Mouse (Mus musculus) forebrain, embryonic 15.5 days (tissue): ENCODE data around the gene Hsd17b11. TPM values are rescaled to one million over a fixed set of nuclear protein-coding genes. Genes with fewer than 3 reads are reported as not detected.

Source experiments
- ATAC-seq: fragments of 200-750 bp; cut with Nextera tagmentation; replicated peaks from 2 replicates; pipeline ENCODE4 v1.8.0; 2017; ENCODE audit warnings: mild to moderate bottlenecking, moderate TSS enrichment, moderate library complexity
- H3K27ac ChIP-seq: fragments of 300-500 bp; sonication (generic); replicated peaks from 2 replicates; pipeline ENCODE4 v1.5.1; 2015; ENCODE audit warnings: mild to moderate bottlenecking, inconsistent platforms
- H3K27me3 ChIP-seq: fragments of 300-500 bp; sonication (generic); 2 replicates; pipeline ENCODE4 v1.6.1; 2015; ENCODE audit warnings: inconsistent platforms
- H3K36me3 ChIP-seq: fragments of 300-500 bp; sonication (generic); 2 replicates; pipeline ENCODE4 v1.6.1; 2015; ENCODE audit warnings: mild to moderate bottlenecking, inconsistent platforms
- H3K4me1 ChIP-seq: fragments of 300-500 bp; sonication (generic); 2 replicates; pipeline ENCODE4 v1.6.1; 2015; ENCODE audit warnings: inconsistent platforms
- H3K4me2 ChIP-seq: fragments of 300-500 bp; sonication (generic); replicated peaks from 2 replicates; pipeline ENCODE4 v1.6.1; 2015; ENCODE audit warnings: mild to moderate bottlenecking, inconsistent platforms
- H3K4me3 ChIP-seq: fragments of 300-500 bp; sonication (generic); 2 replicates; pipeline ENCODE4 v1.5.1; 2015; ENCODE audit warnings: mild to moderate bottlenecking, inconsistent platforms
- H3K9ac ChIP-seq: fragments of 300-500 bp; sonication (generic); replicated peaks from 2 replicates; pipeline ENCODE4 v1.6.1; 2015; ENCODE audit warnings: mild to moderate bottlenecking, inconsistent platforms
- H3K9me3 ChIP-seq: fragments of 300-500 bp; sonication (generic); 2 replicates; pipeline ENCODE4 v1.6.1; 2016; ENCODE audit warnings: inconsistent platforms
- WGBS: fragments of 180-500 bp; shearing (Covaris S2); methylation state at CpG from one replicate; pipeline ENCODE4 v1.1.7; 2015; ENCODE audit warnings: mixed read lengths; 5-methylcytosine and 5-hydroxymethylcytosine counted together
- polyA plus RNA-seq: library from polyadenylated mRNA; unstranded; fragments of >200 nt; fragmentation: Nextera tagmentation; extraction: Ambion mirVana; gene quantifications from 2 replicates; pipeline ENCODE4 v1.2.1, GENCODE M21; 2015

The Hsd17b11 gene
- 1.1 and 1.8 TPM in 2 replicates for polyA plus RNA-seq

- peaks cover 7% of the 10 kb centered on the region; the same call in 1 of the 2 replicates for H3K4me1 ChIP-seq
- peak within 1 kb of the TSS; percentile 9; the same call in 1 of the 2 replicates for H3K27ac ChIP-seq
- no peaks in the 10 kb centered on the region for H3K36me3 ChIP-seq
- H3K27me3 ChIP-seq, result peaks cover 9% of the 10 kb centered on the region; the same call in 1 of the 2 replicates
- peak within 1 kb of the TSS; percentile 75 for H3K4me2 ChIP-seq
- peak within 1 kb of the TSS; percentile 62 for H3K9ac ChIP-seq
- H3K4me3 ChIP-seq, result peak within 1 kb of the TSS; percentile 51
- H3K9me3 ChIP-seq, result no peaks in the 10 kb centered on the region
- peak; percentile 83 for ATAC-seq
- 1% methylated on average over 31 of the region's 31 CpGs for WGBS
These were observed at the start of gene Hsd17b11 for GRCm38 (mm10) chr5:104021597-104022378. Gene Hsd17b11 (minus strand): TSS chr5:104021919.

- Histone ChIP-seq H3K27ac (peak overlapping the region; percentile 27; the same call in 1 of the 2 replicates), H3K9me3 (no peaks in the 10 kb centered on the region), H3K4me2 (no peak overlapping the region), H3K27me3 (no peaks in the 10 kb centered on the region), H3K36me3 (no peaks in the 10 kb centered on the region), H3K9ac (no peak overlapping the region), H3K4me3 (no peak overlapping the region), H3K4me1 (0 out of 2 replicates have a peak, but pooled peaks cover 4% of the 10 kb centered on the region)
- WGBS, result 67% methylated on average over 4 of the region's 4 CpGs
- no peak for ATAC-seq
These were observed 49.3 kb upstream of the Hsd17b11 start for GRCm38 (mm10) chr5:104071048-104071447.

- Histone ChIP-seq H3K27ac (no peak overlapping the region), H3K27me3 (no peaks in the 10 kb centered on the region), H3K4me2 (no peak overlapping the region), H3K9ac (no peak overlapping the region), H3K9me3 (no peaks in the 10 kb centered on the region), H3K4me1 (0 out of 2 replicates have a peak, but pooled peaks cover 4% of the 10 kb centered on the region), H3K4me3 (no peak overlapping the region), H3K36me3 (peaks cover 6% of the 10 kb centered on the region)
- 89% methylated on average over 7 of the region's 7 CpGs for WGBS
- no peak for ATAC-seq
These were observed 47.0 kb upstream of the Hsd17b11 start for GRCm38 (mm10) chr5:104068751-104069150.

GRCm38 (mm10) chr5:104062773-104063551 lies 41.2 kb upstream of the Hsd17b11 start:
- H3K27ac ChIP-seq, result no peak overlapping the region
- 86% methylated on average over 11 of the region's 11 CpGs for WGBS
- no peaks in the 10 kb centered on the region for H3K9me3 ChIP-seq
- H3K4me2 ChIP-seq, result no peak overlapping the region
- no peaks in the 10 kb centered on the region for H3K4me1 ChIP-seq
- no peak for ATAC-seq
- no peak overlapping the region for H3K4me3 ChIP-seq
- no peaks in the 10 kb centered on the region for H3K27me3 ChIP-seq
- H3K36me3 ChIP-seq, result peaks cover 23% of the 10 kb centered on the region
- H3K9ac ChIP-seq, result no peak overlapping the region

- 76% methylated on average over 13 of the region's 13 CpGs for WGBS
- peaks cover 23% of the 10 kb centered on the region for H3K36me3 ChIP-seq
- no peak overlapping the region for H3K4me3 ChIP-seq
- H3K27ac ChIP-seq, result no peak overlapping the region
- no peak overlapping the region for H3K9ac ChIP-seq
- ATAC-seq, result no peak
- no peak overlapping the region for H3K4me2 ChIP-seq
- no peaks in the 10 kb centered on the region for H3K27me3 ChIP-seq
- H3K9me3 ChIP-seq, result no peaks in the 10 kb centered on the region
- H3K4me1 ChIP-seq, result no peaks in the 10 kb centered on the region
These were observed 40.4 kb upstream of the Hsd17b11 start for GRCm38 (mm10) chr5:104061936-104062772.

GRCm38 (mm10) chr5:104060429-104060828 lies 38.7 kb upstream of the Hsd17b11 start:
- ATAC-seq, result no peak

GRCm38 (mm10) chr5:104059628-104060027 lies 37.9 kb upstream of the Hsd17b11 start:
- WGBS, result 76% methylated on average over 9 of the region's 9 CpGs
- H3K4me2 ChIP-seq, result no peak overlapping the region
- H3K4me1 ChIP-seq, result no peaks in the 10 kb centered on the region
- H3K27ac ChIP-seq, result no peak overlapping the region
- peaks cover 18% of the 10 kb centered on the region for H3K36me3 ChIP-seq
- no peak overlapping the region for H3K9ac ChIP-seq
- no peak overlapping the region for H3K4me3 ChIP-seq
- no peaks in the 10 kb centered on the region for H3K9me3 ChIP-seq
- ATAC-seq, result no peak
- no peaks in the 10 kb centered on the region for H3K27me3 ChIP-seq

More at GRCm38 (mm10) chr5:104060429-104060828, 38.7 kb upstream of the Hsd17b11 start:
- no peaks in the 10 kb centered on the region for H3K4me1 ChIP-seq
- H3K9me3 ChIP-seq, result no peaks in the 10 kb centered on the region
- peaks cover 23% of the 10 kb centered on the region for H3K36me3 ChIP-seq
- H3K4me2 ChIP-seq, result no peak overlapping the region
- H3K9ac ChIP-seq, result no peak overlapping the region
- 73% methylated on average over 5 of the region's 5 CpGs for WGBS
- no peak overlapping the region for H3K27ac ChIP-seq
- no peak overlapping the region for H3K4me3 ChIP-seq
- no peaks in the 10 kb centered on the region for H3K27me3 ChIP-seq

- WGBS, result 68% methylated on average over 15 of the region's 15 CpGs
- no peak overlapping the region for H3K4me2 ChIP-seq
- H3K27me3 ChIP-seq, result no peaks in the 10 kb centered on the region
- H3K4me1 ChIP-seq, result no peaks in the 10 kb centered on the region
- no peak overlapping the region for H3K4me3 ChIP-seq
- H3K27ac ChIP-seq, result no peak overlapping the region
- no peak overlapping the region for H3K9ac ChIP-seq
- no peak for ATAC-seq
- no peaks in the 10 kb centered on the region for H3K9me3 ChIP-seq
- H3K36me3 ChIP-seq, result peaks cover 16% of the 10 kb centered on the region
These were observed 36.3 kb upstream of the Hsd17b11 start for GRCm38 (mm10) chr5:104058021-104058420.

- no peak for ATAC-seq
These were observed 34.6 kb upstream of the Hsd17b11 start for GRCm38 (mm10) chr5:104056295-104056694.

GRCm38 (mm10) chr5:104055816-104056215 lies 34.1 kb upstream of the Hsd17b11 start:
- 89% methylated on average over 4 of the region's 4 CpGs for WGBS
- ATAC-seq, result no peak
- no peaks in the 10 kb centered on the region for H3K27me3 ChIP-seq

More at GRCm38 (mm10) chr5:104056295-104056694, 34.6 kb upstream of the Hsd17b11 start:
- no peak overlapping the region for H3K4me3 ChIP-seq
- no peak overlapping the region for H3K4me2 ChIP-seq
- peaks cover 19% of the 10 kb centered on the region for H3K36me3 ChIP-seq
- no peaks in the 10 kb centered on the region for H3K9me3 ChIP-seq
- WGBS, result 85% methylated on average over 7 of the region's 7 CpGs
- no peak overlapping the region for H3K27ac ChIP-seq
- H3K27me3 ChIP-seq, result no peaks in the 10 kb centered on the region
- no peaks in the 10 kb centered on the region for H3K4me1 ChIP-seq
- H3K9ac ChIP-seq, result no peak overlapping the region

GRCm38 (mm10) chr5:104054938-104055337 lies 33.2 kb upstream of the Hsd17b11 start:
- peaks cover 22% of the 10 kb centered on the region for H3K36me3 ChIP-seq
- no peak for ATAC-seq
- H3K9ac ChIP-seq, result no peak overlapping the region
- 96% methylated on average over 4 of the region's 4 CpGs for WGBS
- H3K4me1 ChIP-seq, result no peaks in the 10 kb centered on the region
- no peaks in the 10 kb centered on the region for H3K27me3 ChIP-seq
- H3K27ac ChIP-seq, result no peak overlapping the region
- no peak overlapping the region for H3K4me3 ChIP-seq
- no peak overlapping the region for H3K4me2 ChIP-seq
- no peaks in the 10 kb centered on the region for H3K9me3 ChIP-seq

More at GRCm38 (mm10) chr5:104055816-104056215, 34.1 kb upstream of the Hsd17b11 start:
- Histone ChIP-seq H3K36me3 (peaks cover 22% of the 10 kb centered on the region), H3K9ac (no peak overlapping the region), H3K4me1 (no peaks in the 10 kb centered on the region), H3K27ac (no peak overlapping the region), H3K4me3 (no peak overlapping the region), H3K9me3 (no peaks in the 10 kb centered on the region), H3K4me2 (no peak overlapping the region)
